10 mouse cellular contexts compared by ENCODE assay signal in the genomic region with DNA sequence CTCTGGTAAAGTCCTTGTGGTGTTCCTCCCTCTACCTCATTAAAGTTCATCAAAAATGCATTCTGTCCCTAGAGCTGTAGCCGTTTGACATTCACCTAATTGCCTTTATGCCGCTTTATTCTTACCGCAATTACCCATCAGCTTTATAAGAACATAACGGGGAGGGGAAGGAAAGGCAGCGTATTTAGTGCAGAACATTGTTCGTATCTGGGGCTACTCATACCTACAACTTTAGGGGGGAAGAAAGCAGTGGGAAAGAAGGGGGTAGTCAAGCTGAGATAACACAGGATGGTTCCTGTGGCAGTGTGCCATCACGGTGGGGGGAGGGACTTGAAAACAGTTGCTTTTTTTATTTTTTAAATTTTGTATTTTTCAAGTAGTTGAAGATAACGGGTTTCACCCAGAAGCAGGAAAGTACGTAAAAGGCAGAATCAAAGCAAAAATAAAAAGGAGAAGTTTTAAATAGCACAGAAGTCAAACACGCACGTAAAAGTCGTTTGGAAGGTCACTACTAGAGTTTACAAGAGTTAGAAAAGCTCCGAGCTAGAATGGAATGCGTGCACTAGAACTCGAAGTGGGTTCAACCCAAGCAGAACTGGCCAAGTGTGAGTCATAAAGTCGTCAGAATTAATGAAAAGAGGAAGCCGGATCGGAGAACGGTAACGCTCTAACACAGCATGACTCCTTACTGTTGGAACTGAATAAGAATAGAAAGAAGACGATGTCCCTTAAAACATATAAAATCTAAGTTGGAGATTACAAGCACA. TPM values are rescaled to one million over a fixed set of nuclear protein-coding genes. Genes with fewer than 3 reads are reported as not detected.
DNase-seq lines count a peak whose midpoint lies in the region; ATAC-seq lines count a peak whose summit lies in the region.
"Had no signal": no experiment of that assay in that cellular context is flagged by ENCODE, and none has a peak within 500 bp of the region (broad histone marks: within the 10 kb centered on the region; RNA-seq: fewer than 3 reads in every experiment).

No protein-coding gene starts in this region.

- intact Hi-C loops in heart, postnatal 14 days (cut with DNase I), result no loop called here

- peaks cover 9% of the 10 kb centered on the region; the same call in 1 of the 2 replicates for H3K4me1 ChIP-seq in heart, embryonic 15.5 days (replicated peaks)
- H3K4me1 ChIP-seq in kidney, embryonic 16.5 days (ENCODE audit: insufficient read depth, low read length), result peaks cover 6% of the 10 kb centered on the region; the same call in 1 of the 2 replicates
- peaks cover 68% of the 10 kb centered on the region for H3K4me1 ChIP-seq in megakaryocyte, embryonic 14.5 days

- no peak for DNase-seq in heart, postnatal 14 days
- DNase-seq in cerebellum, postnatal 10 days, result no peak
- DNase-seq in left cerebral cortex, adult 11 months (ENCODE audit: low spot score), result no peak

- peak overlapping the region; percentile 15; the same call in 1 of the 2 replicates for H3K4me2 ChIP-seq in heart, embryonic 15.5 days
- 0 out of 2 replicates have a peak overlapping the region, but pooled peaks have one; percentile 23 for H3K4me2 ChIP-seq in kidney, embryonic 16.5 days (replicated peaks; ENCODE audit: low read depth, low read length)
- H3K4me2 ChIP-seq: heart, embryonic 12.5 days had no signal

- no peaks in the 10 kb centered on the region for H3K36me3 ChIP-seq in heart, embryonic 15.5 days
- H3K36me3 ChIP-seq in kidney, embryonic 16.5 days (ENCODE audit: insufficient read depth, low read length), result no peaks in the 10 kb centered on the region
- H3K36me3 ChIP-seq in megakaryocyte, embryonic 14.5 days (replicated peaks; ENCODE audit: low read length), result no peaks in the 10 kb centered on the region
- H3K36me3 ChIP-seq: G1E; heart, embryonic 12.5 days had no signal

- no peak overlapping the region for H3K9ac ChIP-seq in heart, embryonic 15.5 days
- H3K9ac ChIP-seq in kidney, embryonic 16.5 days (replicated peaks; ENCODE audit: low read length), result no peak overlapping the region
- H3K9ac ChIP-seq: heart, embryonic 12.5 days had no signal

- H3K9me3 ChIP-seq in heart, embryonic 15.5 days (replicated peaks), result no peaks in the 10 kb centered on the region
- no peaks in the 10 kb centered on the region for H3K9me3 ChIP-seq in kidney, embryonic 16.5 days (ENCODE audit: low read length)
- no peaks in the 10 kb centered on the region for H3K9me3 ChIP-seq in megakaryocyte, embryonic 14.5 days
- H3K9me3 ChIP-seq: heart, embryonic 12.5 days had no signal

- no peak overlapping the region for H3K27ac ChIP-seq in heart, embryonic 15.5 days
- H3K27ac ChIP-seq in kidney, embryonic 16.5 days (ENCODE audit: low read length), result no peak overlapping the region

- no peak for ATAC-seq in heart, embryonic 15.5 days (replicated peaks; ENCODE audit: insufficient number of reproducible peaks, insufficient read depth, low FRiP score, low read depth)
- peak; percentile 15 for ATAC-seq in CD4-positive, CD25-positive, alpha-beta regulatory T cell, adult 4 months
- no peak for ATAC-seq in kidney, embryonic 16.5 days (ENCODE audit: low FRiP score, low TSS enrichment)
- ATAC-seq in erythroblast, adult 5-6 weeks (replicated peaks; ENCODE audit: low FRiP score, poor library complexity, severe bottlenecking), result no peak

- 55% methylated on average over 21 of the region's 21 CpGs for WGBS in heart, embryonic 15.5 days
- WGBS in kidney, embryonic 16.5 days, result 52% methylated on average over 21 of the region's 21 CpGs

- H3K4me3 ChIP-seq in heart, embryonic 15.5 days, result no peak overlapping the region
- H3K4me3 ChIP-seq in kidney, embryonic 16.5 days (ENCODE audit: low read length), result no peak overlapping the region
- H3K4me3 ChIP-seq in megakaryocyte, embryonic 14.5 days (replicated peaks), result peak overlapping the region; percentile 94
- H3K4me3 ChIP-seq: heart, embryonic 12.5 days had no signal

- H3K27me3 ChIP-seq in heart, embryonic 15.5 days, result no peaks in the 10 kb centered on the region
- H3K27me3 ChIP-seq in kidney, embryonic 16.5 days (ENCODE audit: insufficient read depth, low read length), result no peaks in the 10 kb centered on the region
- no peaks in the 10 kb centered on the region for H3K27me3 ChIP-seq in megakaryocyte, embryonic 14.5 days (replicated peaks)
- H3K27me3 ChIP-seq: heart, embryonic 12.5 days had no signal

RNA-seq across cellular contexts. Expression of gene Cytip, which starts 34.6 kb away (rescaled TPM):
- 1.5 and 3.4 TPM in 2 replicates for polyA plus RNA-seq in heart, embryonic 15.5 days (2015; fragmentation: Nextera tagmentation; extraction: Ambion mirVana)
- 1 to 10 TPM; 1.1 to 4.7 TPM for total RNA-seq in heart, postnatal 14 days (2021)
- polyA plus RNA-seq in CD4-positive, CD25-positive, alpha-beta regulatory T cell, adult 4 months (2017; shearing (Covaris generic)), result 100 to 1,000 TPM; 430 to 456 TPM
- 1.4 and 1.5 TPM in 2 replicates for polyA plus RNA-seq in kidney, embryonic 16.5 days (2015; fragmentation: Nextera tagmentation; extraction: Ambion mirVana)
- polyA plus RNA-seq in megakaryocyte, embryonic 14.5 days (2012; ENCODE audit: insufficient read depth, low replicate concordance), result 2.8 TPM in 1 of 2 replicates, not detected in the other
- total RNA-seq in erythroblast, adult 5-6 weeks (2015; ENCODE audit: low replicate concordance), result 11.7 and 13.8 TPM in 2 replicates
- 15.6 and 18.3 TPM in 2 replicates for total RNA-seq in erythroblast, adult 5-6 weeks (2017; ENCODE audit: low replicate concordance)
- polyA plus RNA-seq: G1E had no signal

Comparison
In these comparisons a context has a peak if more than half of its experiments do, and no peak if none do; other contexts are left out.
1. RNA of gene Cytip, which starts 34.6 kb away (polyA plus RNA-seq): 430 to 456 TPM in CD4-positive, CD25-positive, alpha-beta regulatory T cell, adult 4 months; 2.8 TPM in megakaryocyte, embryonic 14.5 days, 1.5 to 3.4 TPM in heart, embryonic 15.5 days and 1.4 to 1.5 TPM in kidney, embryonic 16.5 days; every median in the first group is over 10 times any median in the second.